Mouse (Mus musculus): Measurements from ENCODE around the gene Map3k4.

Gene Map3k4

DNA sequence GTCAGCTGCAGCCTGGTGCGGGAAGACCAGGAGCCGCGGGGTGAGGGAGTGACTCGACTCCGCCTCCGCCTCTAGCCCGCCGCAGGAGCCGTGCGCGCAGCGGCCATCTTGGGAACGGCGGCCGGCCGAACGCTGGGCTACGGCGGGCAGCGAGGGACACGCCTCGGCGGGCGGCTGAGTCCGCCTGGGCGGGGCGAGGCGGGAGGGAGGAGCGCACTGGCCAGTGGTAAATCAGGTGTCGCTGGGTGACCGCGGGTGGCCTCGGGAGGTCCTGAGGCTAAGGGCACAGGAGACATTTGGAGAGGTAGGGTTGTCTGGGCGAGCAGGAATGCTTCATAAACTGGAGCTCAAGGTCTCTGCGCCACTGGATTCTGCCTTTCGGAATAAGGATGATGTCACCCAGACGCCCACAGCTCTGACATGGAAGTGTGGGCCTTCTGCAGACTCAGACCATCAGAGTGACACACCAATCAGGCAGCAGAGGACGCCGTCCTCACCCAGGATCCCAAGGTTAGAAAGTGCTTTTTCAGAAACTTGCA is at the start of gene Map3k4:
TSS of gene Map3k4 (minus strand) at position 134 of the 539 bp plus-strand sequence.
- peak; percentile 96 for DNase-seq

DNA sequence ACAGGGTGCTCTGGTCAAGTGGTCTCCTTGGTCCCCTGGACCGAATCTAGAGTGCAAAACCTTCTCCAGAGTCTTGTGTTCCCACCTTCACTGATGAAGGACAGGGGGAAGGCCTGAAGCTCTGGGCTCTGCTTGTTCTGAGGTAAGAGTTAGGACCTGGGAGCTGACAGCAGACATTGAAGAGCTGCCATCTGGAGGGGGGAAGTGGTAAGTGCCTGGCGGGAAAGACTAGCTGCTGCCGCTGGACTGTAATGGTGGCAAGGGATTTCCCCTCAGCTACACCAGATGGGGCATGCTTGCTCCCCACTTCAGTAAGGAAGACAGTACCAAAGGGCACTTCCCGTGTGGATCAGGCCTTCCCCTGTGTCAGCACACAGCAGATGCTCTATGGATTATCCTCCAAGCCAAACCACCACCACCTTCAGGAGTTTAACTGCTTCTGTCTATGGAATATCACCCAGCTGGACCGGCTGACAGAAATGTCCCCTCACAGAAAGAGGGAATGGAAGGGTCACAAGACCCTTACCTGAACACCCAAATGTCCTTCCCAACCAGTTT is 48.9 kb upstream of the Map3k4 start:
- DNase-seq, result peak; percentile 76

DNA sequence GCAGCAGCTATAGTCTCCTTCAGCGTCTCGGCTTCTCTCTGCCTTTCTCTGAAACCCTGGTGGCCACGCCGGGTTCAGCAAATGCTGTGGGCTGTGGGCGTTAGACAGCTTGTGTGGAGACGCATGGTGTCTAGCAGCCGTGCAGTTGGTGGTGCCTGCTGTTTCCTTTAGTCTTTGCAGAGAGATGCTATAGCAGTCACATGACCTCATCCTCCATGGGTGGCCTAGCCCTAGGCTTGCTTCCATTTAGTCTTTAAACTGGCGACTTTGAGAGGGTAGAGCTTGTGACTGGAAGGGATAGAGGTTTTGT is 45.8 kb upstream of the Map3k4 start:
- peak; percentile 6 for DNase-seq

DNA sequence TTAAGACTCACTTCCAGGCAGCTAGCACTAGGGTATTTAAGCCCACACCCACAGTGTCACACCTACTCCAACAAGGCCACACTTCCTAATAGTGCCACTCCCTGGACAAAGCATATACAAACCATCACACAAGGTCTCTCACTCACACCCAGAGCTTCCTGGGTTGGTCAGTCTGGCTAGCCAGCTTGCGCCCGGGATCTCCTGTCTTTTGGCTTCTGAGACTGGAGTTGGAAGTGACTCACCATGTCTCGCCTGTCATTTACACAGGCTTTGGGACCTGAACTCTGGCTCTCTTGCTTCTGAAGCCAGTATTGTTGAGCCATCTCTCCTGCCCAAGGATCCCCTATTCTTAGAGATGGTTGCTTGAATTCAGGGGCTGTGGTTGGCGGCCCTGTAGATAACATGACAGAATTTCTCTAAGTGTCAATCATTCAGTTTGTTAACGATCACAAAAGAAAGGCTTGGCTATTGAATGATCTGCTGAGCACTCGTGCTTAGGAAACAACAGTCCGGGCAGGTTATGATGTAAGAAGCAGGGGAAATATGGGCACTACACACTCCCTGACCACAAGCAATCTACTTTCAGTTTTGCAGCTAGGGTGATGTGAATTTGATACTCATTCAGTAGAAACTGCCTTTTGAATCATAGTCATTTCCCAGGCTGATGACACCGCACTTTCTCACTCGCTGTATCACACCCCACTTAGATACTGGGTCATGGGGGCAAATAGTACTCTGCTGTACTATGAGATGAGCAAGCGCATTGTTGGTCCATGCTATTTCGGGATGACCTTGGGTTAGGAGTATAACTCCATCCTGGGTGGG is 45.2 kb upstream of the Map3k4 start:
- peak; percentile 8 for DNase-seq

DNA sequence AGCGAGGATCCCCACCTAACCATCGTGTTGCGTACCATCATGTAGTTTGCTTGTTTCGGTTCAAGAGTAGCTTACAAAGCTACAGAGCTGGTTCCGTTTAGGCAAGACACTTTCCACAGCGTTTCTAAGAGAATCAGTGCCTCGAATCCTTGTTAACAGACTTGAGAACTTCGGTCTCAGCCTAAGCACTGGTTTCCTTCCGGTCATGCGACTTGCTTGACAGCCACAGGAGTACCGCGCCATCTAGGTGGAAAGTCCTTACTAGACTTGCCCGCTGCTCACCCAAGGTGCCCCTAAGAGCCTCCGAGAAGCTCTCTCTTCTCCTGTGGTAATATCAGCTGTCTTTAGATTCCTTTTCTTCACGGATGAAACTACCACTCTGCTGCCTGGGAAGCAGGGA is 41.3 kb upstream of the Map3k4 start:
- DNase-seq, result no peak

DNA sequence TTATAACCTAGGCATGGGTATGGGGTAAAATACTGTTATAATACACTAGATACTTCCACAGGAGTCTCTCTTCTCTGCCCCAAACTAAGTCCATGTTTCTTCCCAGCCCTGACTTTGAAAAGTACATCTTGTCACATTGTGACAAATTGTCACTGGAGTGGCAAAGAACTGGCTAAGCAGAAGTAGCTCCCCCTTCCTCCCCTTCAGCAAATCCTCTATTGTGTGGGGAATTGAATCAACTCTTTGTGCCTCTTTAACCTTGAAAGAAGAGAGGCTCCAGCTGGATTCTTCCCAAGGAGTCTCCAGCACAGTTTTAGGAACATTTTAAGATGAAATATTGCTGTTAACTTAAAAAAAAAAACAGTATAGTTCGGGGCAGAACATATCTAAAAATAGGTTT is 34.2 kb upstream of the Map3k4 start:
- DNase-seq, result no peak

DNA sequence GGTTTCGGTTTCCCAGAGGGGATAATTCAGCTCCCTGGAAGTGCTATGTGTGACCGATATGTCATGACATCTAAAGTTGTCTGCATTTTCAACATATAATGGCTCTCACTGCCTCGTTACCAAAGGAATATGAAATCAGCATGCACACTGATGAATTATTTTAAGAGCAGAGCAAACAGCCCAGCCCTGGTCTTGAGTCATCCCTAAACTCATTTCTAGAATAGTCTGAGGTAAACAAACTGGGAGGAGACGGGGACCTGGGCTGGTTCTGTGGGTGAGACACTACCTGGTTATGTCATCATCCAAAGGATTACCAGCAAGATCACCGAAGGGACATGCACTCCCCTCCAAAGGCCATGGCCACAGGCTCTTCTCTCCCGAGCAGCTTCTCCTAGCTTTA is 33.0 kb upstream of the Map3k4 start:
- DNase-seq, result no peak

DNA sequence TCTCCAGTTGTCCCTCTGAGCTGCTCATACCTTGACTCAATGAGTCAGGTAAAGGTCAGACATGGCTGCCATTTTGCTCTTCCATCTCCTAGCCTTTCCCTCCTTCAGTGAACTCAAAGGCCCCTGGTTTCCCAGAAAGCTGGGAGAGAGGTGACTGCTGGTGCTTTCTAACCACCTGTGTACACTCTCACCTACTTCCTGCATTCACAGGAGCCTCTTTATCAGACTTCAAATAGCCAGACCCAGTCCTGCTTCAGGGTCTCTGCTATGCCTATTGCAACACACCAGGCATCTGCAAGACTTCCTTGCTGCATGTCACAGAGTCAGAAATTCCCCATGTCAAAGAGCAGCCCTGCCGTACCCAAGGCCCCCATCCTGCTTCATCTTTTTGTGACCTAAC is 28.9 kb upstream of the Map3k4 start:
- DNase-seq, result no peak

DNA sequence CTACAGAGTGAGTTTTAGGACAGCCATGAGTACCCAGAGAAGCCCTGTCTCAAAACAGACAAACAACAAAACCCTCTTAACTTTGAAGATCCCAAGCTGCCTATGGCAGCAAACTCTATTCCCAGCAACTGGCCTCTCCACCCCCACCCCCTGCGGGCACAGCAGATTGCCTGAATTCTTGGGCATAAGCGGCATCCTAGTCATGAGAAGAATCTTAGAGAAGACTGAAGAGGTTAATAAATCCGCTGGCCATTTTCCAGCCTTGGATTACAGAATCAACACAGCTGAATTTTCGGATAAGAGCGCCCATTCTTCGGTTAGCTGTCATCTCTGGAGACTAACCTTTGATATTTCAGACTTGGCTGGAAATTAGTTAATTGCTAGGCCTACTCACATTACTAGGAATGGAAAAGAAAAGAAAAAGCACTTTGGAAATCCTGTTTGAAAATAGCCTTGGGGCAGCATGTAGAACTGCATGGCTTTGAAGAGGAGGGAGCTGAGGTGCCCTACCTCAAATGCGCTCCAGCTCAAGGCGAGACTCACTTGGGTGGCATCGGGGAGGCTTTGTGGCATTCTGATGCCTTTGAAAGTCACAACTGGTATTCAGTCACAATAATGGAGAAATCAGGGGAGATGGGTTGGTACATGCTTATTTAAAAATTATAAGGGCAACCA is 25.2 kb upstream of the Map3k4 start:
- DNase-seq, result no peak

DNA sequence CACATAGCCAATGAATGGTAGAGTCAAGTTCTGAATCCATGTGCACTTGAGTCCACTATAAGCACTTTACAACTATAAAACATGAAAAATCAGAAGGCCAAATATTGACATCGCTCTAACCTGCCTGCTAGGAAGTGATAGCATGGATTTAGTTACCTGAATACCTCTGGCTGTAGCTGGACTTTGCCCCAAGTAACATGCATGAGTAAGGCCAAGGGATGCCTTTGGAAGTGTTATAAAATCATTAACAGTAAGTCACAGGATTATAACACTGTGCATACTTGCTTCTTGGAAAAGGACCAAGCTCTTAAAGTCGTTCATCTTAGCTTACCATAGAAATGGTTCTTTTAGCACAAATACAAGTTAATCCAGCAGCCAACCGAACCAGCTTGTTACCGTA is 18.6 kb upstream of the Map3k4 start:
- DNase-seq, result no peak

DNA sequence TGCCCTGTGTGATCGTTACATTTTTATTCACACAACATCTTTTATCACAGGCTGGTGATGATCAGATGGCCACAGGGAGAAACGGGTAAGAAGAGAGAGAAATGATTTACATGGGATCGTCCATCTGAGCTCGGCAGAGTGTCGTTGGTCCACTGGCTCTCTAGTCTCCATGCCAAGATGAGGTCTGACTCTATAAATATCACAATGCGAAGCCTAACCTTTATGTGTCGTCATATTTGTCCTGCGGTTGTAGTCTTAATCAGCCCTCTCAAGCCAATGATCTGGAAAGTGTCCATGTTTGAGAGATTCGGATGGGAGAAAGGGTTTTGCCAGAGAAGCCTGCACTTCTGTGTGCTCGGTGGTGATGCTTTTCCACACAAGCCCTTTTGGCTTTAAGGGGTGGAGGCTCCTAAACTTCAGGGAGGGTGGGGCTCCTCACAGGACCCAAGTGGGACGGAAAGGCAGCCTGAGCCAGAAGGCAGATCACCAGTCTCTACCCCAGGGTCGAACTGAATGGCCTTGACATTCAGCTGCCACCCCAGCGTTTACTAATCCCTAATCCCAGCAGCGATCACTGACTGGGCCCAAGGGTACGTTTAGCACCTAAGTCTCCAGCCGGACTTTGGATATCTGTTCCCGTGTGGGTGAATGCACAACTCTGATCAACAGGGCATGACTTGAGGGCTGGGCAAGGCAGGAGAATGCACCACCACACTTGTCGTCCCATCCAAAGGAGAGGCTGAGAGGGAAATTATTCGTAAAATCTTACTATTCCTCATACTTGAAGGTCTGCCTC is 17.7 kb upstream of the Map3k4 start:
- DNase-seq, result no peak

DNA sequence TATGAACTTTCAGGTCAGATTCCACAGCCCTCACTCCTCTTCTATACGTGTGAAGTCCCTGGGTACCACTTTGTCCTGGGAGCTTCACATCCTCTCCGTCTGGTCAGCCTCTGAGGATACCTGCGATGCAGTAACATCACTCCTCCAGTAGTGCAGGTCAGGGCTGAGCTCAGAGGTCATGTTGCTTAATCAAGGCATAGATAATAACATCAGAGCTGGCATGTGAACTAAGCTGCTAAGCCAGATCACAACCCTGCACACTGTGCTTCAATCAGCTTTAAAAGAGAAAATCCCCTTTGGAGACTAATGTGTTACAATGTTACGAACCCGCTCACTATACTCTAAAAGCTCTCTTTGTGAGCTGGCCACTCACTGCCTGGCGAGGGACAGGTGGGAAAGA is 16.5 kb upstream of the Map3k4 start:
- no peak for DNase-seq

DNA sequence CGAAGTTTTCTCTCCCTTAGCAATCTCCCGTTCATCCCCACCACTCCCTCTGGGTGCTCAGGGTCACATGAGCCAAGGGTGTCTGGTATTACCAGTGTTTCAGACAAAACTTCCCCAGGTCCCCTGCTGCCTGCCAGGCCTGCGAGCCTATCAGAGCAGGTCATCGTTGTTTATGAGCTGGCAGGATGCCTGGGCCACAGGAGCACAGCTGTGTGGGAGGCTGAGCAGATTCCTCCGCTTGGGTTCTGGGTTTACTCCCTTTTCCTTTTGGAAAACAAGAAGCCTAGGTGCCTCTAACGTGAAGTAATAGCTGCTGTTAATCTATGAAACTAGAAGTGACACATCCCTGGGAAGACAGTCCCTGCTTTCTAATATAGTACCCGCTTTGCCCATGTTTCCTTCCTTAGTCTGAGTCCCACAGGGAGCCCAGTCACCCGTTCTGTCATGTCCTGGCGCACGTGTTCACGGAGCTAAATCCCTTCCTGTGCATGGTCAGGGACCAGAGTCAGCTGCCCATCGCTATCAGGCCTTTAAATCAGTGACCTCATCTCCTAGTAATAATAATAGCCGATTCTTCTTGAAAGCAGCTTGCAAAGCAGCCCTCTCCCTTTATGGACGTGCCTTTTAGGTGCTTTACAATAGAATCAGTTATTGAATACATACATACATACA is 9.4 kb upstream of the Map3k4 start:
- DNase-seq, result peak; percentile 77

DNA sequence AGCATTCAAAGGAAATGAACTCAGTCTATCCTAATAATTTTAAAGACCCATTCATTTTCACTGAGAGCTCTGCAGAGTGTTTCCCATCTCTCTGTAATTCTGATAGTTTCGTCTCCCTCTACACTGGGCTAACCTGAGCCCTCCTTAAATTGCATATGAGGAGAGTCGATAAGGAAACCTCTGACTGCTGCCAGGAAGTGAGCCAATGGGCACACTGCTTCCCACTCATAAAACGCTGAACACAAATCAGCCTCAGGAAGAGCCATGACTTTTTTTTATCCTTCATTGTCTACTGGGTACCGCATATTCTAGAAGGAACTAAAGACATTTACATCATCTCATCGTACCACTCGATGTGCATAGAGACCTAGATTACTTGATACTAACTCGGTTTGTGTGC is 1.2 kb upstream of the Map3k4 start:
- no peak for DNase-seq

DNA sequence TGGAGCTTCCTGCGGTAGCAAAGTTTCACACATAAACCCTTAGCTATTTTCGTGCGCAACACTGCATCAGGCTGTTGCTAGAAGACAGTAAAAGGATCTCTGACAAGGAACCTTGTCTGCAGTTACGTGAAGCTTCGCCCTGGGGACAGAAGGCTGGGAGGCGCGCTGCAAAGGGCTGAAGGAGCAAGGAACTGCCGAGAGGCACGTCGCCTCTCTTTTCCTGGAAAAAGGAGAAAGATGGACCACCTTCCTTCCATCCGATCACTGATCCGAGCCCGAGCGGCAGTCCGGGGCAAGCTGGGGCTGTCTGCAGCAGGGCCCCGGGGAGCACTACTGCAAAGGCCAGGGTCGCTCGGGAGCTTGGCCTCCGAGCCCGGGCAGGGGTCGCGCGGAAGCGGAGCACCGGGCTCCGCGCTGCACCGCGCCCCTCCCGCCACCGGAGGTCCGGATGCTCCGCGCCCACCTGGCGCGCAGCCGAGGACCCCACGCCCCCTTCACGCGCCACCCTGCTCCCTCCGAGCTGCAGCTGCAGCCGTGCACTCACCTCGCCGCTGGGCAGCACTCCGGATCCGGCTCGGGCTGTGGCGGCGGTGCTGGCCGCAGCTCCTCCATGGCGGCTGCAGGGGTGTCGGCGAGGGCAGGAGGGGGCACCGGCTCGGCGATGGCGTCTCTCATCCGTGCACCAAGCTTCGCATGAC is 493 bp downstream of the Map3k4 start:
- peak; percentile 21 for DNase-seq

DNA sequence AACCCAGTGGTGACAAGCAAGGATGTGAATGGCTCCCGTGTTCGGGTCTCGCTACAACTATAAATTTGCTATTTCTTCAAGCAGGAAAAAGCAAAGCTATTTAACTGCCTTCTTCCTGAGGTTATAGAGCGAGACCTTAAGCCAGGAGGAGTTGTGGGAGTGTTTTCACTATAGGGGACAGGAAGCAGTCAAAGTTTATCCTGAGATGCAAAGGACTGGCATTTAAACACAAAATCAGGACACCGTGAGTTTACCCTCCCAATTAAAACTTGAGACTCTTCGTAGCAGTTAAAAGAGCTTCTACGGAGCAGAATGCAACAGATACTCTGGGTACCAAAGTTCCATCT is 1.0 kb downstream of the Map3k4 start:
- DNase-seq, result no peak

DNA sequence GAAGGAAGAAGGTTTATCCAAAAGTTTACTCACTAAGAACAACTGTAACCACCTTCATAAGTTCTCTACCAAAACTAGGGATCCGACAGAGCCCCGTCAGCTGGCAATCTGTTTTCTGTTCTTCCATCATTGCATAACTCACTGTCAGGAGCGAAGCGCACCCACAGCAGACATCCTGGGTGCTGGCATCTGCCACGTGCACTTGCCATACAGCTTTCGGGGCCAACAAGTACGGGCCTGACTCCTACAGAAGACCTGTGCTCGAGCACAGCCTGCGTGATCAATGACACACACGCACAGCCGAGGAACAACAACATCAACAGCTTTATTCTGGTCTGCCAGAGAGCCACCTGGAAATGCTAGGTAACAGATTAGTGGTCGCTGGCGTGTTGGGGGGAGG is 2.3 kb downstream of the Map3k4 start:
- no peak for DNase-seq

DNA sequence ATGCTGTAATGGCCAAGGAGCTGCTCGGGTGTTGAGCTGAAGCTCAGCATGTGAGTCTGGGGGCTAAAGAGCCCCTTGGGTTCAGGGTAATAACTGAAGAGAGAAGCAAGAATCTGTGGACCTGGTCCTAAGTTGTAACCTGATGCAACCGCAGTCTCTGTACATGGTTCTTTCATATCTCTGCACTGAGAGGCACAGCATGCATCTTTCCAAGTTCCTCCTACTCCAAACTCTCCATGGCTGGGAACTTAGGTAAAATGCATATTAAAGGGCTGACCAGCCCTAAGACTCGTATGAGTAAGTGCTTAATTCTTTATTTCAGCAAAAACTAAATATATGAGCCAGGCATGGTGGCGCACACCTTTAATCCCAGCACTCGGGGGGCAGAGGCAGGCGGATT is 6.3 kb downstream of the Map3k4 start:
- DNase-seq, result no peak

DNA sequence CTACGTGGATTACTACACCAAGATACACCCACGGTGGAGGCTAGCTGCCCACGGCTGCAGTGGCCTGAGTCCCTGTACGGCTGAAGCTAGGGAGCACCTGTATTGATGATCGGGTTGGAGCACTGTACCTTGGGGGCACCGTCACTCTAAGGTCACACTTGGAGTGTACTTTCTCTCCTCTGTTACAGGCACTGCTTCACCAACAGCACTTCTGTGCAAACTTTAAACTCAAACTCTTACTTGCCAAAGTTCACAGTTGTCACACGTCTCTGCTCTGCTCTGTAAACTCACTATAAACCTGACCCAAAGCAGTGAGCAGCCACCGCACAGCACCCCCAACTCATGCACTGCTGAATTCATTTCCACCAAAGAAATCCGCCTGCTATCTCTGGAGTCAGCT is 9.1 kb downstream of the Map3k4 start:
- DNase-seq, result no peak

DNA sequence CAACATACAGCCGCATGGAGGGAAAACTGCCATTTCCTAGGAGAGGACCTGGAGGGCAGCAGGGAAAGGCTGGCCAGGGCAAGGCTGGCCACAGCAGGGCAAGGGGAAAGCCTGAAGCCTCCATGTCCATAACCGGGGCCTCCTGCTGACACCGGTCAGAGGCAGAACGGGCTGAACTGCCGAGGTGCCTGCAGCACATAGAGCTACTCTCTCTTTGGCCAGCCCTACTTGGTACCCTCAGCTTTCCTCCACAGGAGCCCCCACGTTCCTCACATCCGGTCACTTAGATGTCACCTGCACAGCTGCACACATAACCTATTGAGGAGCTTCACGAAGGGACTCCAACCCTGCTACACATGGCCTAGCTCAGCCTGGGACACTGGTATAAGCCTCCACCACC is 9.5 kb downstream of the Map3k4 start:
- no peak for DNase-seq

DNA sequence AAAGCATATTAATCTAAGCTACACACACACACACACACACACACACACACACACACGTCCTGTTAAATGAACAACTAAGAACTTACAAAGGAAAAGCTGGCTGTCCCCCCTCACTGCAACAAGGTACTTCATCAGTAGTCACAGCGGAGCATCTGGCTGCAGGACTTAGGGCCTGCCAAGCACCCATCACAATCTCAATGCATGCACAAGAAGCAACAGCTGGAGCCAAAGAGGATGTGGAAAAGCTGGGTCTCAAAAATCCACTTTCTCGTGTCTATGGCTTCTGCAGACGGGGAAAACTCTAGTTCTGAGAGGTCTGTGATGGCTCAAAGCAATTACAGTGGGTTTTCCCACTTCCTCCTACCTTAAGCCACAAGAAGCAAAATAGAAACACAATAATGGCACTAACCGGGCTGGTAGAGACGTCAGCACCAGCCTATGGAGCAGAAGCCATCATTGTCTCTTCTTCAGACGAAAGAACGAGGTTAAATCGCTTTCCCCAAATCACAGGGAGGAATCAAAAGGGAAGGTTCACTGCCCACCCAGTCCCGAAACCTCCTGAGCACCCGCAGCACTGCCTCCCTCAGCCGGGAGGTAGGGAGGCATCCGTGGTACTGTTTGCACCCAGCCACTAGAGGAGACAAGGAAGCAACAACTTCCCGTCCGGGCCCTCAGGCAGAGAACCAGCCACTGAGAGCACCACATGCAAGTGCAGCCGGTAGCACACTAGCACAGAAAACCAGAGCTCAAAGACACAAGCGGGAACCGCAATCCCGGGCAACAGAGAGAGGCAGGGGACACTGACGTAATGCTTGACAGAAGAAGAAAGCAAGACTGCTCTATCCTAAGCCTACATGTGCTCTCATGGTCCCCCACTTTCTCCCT is 11.1 kb downstream of the Map3k4 start:
- DNase-seq, result no peak

Data from lung, postnatal 10 days (tissue).